Mouse (Mus musculus) ES-E14 (cell line): Measurements from ENCODE around the gene Nme3.

Experiments
- ZC3H11A ChIP-seq: IDR thresholded peaks from 2 replicates; pipeline ENCODE4 v1.6.1; 2012; ENCODE audit warnings: low read depth, mild to moderate bottlenecking, inconsistent platforms, low read length, borderline replicate concordance
- ZNF384 ChIP-seq: IDR thresholded peaks from 2 replicates; pipeline ENCODE4 v1.6.1; 2012; ENCODE audit warnings: low read depth, low read length, inconsistent platforms

DNA sequence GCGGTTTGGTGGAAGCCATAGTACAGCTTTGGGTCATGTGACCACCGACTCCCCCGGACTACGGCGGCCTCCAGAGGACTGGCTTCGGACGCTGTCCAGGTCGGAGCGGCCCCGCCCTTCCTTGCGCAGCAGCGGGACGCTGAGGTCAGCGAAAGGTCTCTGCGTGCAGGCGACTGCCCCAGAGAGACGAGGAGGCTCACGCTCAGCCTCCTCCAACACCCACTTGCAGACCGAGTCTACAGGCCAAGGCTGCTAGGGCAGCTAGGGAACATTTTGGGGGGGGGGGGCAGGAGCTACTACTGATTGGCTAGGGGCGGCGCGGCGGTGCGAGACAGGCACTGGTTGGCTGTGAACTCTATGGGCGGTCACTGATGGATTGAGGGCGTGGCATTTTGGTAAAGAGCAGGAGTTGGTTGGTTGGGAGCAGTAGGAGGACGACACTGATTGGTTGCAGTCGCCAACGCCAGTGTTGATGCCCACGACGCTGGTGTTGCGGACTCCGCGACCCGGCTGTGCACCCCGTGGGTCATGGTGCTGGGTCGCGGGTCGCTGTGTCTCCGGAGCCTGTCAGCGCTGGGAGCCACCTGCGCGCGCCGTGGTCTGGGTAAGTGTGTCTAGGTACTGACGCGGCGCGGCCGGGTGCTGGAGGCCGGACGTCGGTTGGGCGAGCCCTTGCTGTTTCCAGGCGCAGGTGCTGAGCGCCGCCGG is 46.1 kb upstream of the Nme3 start, which contains the start of gene Fahd1:
- TF ChIP-seq ZC3H11A (no peak), ZNF384 (no peak)
